Mouse (Mus musculus): ENCODE measurements at regions not wholly inside any gene's neighbourhood (a gene's known extent, or its start where the extent isn't known, plus 50 kb on each side); places are given as distances from the start of the nearest gene placed in this dataset.

DNA sequence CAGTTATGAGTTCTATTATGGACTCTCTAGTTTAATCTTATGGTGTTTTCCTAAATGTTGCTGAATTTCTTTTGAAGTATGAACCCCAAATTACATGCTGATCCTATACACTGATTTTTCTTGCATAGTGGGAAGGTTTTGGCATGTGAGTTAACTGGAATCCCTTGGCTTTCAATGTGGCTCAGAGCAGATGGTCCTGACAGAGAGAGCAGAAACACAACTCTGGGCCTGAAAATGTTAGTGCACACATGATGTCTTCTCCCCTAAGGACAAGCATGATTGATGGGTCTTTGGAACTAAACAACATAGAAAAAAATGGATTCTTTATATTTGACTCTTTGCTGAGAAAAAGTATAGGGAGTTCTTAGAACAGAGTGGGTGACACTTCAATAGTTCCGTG, 570.7 kb upstream of the Epha7 start:
- no peaks in the 10 kb centered on the region for H3K9me3 ChIP-seq (replicated peaks; ENCODE audit: control insufficient read depth, low read length)
- 89% methylated on average over 1 of the region's 1 CpGs for WGBS
- no peak overlapping the region for H3K27ac ChIP-seq (ENCODE audit: low read length)
- H3K9ac ChIP-seq (ENCODE audit: low read length) = no peak overlapping the region
- H3K36me3 ChIP-seq (ENCODE audit: control insufficient read depth, insufficient read depth, low read length) = no peaks in the 10 kb centered on the region
- no peak overlapping the region for H3K4me2 ChIP-seq (ENCODE audit: low read depth, low read length)
- H3K4me3 ChIP-seq (replicated peaks; ENCODE audit: low read length) = no peak overlapping the region
- no peaks in the 10 kb centered on the region for H3K4me1 ChIP-seq (ENCODE audit: control insufficient read depth, insufficient read depth, low read length)
- ATAC-seq (ENCODE audit: insufficient read depth, low FRiP score) = no peak
- no peaks in the 10 kb centered on the region for H3K27me3 ChIP-seq (ENCODE audit: control insufficient read depth, insufficient read depth, low read length)

Measured in stomach, embryonic 16.5 days (tissue).